Mouse (Mus musculus) frontal cortex, adult (tissue): ENCODE results near the gene Arhgef3.

Experiments used
- ATAC-seq: cut with Nextera tagmentation; 2 replicates; pipeline ENCODE4 v1.9.2; 2017; ENCODE audit warnings: mild to moderate bottlenecking, moderate library complexity, mixed read lengths; ENCODE audit not compliant: low TSS enrichment

The Arhgef3 gene

DNA sequence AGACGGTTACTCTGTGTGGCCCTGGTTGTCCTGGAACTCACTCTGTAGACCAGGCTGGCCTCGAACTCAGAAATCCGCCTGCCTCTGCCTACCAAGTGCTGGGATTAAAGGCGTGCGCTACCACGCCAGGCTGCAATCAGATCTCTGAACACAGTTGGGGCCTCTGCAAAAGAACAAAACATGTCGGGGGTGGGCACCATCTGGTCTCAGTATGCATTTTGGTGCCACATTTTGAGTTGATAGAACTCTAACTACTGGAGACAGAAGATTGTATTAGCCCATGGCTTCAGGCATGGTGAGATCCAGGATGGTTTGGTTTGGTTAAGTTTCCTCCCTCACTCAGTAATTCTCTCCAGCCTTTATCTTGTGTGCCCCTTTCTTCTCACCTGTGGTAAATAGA is 264.0 kb downstream of the Arhgef3 start:
- ATAC-seq: no peak

DNA sequence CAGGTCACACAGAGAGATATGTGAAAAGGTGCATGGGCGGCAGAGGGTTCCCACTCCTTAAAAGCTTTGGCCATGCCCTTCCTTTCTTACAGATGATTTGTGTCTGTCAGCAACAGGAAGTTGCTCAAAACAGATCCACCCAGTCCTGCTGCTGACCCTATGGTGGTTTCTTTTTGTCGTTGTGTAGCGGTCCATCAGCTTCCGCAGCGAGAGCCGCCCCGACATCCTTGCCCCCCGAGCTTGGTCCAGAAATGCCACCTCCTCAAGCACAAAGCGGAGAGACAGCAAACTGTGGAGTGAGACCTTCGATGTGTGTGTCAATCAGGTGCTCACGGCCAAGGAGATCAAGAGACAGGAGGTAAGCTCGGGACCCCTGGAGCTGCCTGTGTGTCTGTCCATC is 264.7 kb downstream of the Arhgef3 start:
- no peak for ATAC-seq

DNA sequence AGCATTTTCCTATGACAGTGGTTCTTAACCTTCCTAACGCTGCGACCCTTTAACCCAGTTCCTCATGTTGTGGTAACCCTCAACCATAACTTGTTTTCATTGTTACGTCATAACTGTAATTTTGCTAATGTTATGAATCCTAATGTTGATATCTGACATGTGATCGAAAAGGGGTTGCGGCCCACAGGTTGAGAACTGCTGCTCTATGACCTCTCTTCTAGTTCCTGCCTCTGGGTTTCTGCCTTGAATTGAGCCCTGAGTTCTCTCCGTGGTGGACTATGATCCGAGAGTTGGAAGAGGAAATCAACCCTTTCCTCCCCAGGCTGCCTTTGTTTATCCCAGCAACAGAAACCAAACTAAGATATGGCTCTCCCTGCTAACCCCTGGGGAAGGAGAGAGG is 266.8 kb downstream of the Arhgef3 start:
- ATAC-seq: no peak

DNA sequence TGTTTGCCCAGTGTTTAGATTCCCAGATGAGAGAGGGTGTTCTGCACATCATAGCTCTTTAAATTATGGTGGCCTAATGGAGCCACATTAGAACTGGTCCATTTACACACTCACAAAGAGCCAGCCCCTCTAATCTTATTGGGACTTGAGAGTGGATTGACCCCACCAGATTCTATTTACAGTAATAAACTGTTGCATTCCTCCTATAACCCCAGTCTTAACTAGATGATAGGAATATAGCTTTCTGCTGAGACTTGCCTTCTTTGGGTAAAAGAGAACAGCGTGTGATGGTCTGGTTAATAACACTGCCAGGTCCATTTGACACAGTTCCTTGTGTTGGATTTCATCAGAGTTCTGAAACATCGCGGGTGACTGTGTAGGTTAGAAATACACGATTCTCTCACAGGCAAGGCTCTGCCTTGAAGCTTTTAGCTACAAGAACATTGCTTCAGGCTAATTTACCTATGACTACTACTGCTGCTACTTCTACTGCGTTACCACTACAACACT is 268.7 kb downstream of the Arhgef3 start:
- no peak for ATAC-seq

DNA sequence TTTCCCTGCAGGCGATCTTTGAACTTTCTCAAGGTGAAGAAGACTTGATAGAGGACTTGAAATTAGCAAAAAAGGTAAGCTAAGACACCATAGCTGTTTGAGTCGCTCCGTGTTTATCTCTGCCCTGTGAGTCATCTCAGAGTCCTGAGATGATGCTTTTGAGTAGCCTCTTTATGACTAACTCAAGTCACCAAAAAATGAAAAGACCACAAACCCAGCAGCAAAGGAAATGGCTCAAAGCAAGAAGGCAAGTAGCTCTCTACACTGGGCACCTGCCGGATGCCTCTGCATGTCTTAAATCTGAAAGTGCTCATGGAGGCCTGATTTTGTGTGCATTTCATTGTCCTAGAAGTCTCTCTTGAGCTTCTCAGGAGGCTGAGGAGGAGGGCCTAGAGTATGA is 269.4 kb downstream of the Arhgef3 start:
- ATAC-seq: no peak

DNA sequence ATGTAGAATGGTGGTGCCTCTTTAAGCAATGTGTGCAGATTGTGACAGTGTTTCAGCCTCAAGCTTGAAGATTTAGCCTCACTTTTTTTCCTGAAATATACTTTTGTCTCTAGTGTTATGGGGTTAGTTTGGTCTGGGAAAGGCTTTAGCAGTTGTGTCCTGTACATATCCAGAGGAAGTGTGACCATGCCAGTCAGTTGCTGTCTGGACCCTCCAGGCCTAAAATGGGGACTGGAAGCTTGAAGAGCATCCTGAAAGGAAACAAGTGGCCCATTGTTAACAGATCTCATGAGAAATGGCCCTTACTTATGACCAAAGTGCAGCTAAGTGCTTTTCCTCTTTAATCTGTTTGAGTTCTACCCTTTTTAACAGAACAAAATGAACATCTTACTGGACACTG is 273.9 kb downstream of the Arhgef3 start:
- ATAC-seq: no peak

DNA sequence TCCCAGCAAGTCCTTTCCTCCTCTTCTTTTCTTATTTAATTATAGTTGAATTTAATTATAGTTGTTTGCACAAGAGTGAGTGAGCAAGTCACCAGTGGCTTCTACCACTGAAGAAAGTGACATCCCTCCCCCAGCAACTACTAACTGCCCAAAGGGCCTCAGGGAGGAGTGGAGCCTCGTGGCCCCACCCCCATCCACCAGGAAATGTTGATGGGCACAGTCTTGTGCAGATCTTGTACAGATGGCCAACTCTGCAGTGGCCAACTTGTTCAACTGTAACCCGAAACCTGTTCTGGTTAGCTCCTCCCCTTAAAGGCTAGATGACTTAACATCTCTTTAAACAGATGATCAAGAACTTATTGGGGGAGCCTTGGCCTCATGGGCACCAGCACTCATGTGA is 275.0 kb downstream of the Arhgef3 start:
- ATAC-seq: no peak

DNA sequence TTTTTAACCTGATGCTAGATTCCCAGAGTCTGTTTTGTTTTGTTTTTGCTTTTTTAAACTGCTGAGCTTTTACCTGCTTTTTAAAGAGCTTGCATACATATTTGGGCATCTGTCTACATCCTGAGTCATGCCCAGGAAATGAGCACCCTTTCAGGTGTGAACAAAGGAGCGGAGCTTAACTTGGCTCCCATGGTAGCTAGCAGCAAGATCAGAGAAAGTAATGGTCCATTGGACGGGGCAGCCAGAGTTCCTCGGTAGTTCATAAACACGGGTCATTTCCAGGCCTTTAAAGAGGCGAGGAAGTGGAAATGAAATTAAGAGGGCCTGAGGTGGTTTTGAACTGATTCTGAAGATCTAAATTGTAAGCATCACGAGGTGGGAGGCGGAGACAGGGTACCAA is 276.0 kb downstream of the Arhgef3 start:
- no peak for ATAC-seq

DNA sequence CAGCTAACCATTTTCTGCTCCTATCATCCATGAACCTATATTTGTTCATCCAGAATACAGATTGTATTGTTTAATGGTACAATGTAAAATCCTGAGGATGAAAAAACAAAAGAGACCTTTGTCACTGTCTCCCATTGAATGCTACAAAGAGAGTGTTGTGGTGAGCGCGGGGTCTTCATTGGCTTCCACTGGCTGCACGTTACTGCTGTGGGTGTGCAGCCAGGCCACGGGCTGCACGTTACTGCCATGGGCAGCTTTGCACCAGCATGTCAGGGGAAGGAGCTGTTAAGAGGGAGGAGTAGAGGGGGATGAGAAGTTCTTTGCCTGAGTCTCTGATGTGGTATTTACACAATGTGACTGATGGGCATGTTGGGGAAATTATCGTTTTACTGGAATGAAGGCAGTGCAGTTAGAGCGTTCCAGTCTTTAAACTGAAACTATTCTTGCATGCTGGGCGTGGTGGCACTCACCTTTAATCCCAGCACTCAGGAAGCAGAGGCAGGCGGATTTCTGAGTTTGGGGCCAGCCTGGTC is 277.1 kb downstream of the Arhgef3 start:
- ATAC-seq: peak; percentile 44; the same call in 1 of the 2 replicates

DNA sequence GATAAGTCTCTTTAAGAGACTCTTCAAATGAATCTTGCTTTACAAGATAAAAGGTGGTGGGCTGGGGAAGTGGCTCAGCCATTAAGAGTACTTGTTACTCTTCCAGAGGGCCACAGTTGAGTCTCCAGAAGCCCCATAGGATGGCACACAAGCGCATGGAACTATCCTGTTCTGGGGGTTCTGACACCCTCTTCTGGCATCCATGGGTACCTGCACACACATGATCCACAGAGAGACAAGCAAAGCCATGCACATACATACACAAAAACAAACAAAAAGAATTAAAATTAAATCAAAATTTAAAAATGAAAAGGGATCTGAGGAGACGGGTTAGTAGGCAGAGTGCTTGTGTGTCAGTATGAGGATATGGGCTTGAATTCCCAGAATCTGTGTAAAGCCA is 278.0 kb downstream of the Arhgef3 start:
- no peak for ATAC-seq

DNA sequence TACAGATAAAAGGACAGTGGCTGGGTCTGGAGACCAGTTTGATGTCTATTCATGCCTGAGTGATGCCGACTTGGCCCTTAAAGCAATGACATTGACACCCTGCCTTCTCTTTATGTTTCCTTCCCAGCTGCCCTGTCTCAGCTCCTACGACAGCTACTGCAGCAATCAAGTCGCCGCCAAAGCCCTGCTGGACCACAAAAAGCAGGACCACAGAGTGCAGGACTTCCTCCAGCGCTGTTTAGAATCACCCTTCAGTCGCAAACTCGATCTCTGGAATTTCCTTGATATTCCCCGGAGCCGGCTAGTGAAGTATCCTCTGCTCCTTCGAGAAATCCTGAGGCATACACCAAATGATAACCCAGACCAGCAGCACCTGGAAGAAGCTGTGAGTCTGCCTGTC is 279.1 kb downstream of the Arhgef3 start:
- ATAC-seq: no peak

DNA sequence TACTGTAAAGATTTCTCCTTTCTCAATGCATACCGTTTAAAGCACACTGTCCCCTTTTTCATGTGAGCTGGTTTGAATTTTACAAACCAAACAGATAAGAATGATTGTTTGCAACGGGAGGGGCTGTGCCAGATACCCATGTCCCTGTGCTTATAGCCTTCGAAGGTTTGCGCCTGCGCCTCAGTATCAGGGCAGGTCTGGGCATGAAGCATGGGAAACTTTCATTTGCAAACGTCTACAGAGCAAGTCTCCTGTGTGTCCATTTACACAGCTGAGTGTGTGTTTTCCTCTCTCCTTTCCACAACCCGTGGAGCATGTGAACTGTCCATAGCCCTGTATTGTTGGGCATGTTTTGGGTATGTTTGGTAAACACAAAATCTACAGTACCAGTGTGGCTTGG is 281.7 kb downstream of the Arhgef3 start:
- no peak for ATAC-seq

DNA sequence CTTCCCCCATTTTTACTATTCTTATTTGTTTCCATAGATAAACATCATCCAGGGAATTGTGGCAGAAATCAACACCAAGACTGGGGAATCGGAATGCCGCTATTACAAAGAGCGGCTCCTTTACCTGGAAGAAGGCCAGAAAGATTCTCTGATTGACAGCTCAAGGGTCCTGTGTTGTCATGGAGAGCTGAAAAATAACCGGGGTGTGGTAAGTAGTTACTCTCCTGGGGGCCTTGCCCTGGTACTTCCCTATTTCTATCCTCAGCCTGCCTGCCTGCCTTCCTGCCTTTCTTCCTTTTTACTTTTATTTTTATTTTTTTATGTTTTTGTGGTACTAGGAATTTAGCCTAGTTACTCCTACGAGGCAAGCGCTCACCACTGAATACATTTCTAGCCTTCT is 282.8 kb downstream of the Arhgef3 start:
- ATAC-seq: no peak

DNA sequence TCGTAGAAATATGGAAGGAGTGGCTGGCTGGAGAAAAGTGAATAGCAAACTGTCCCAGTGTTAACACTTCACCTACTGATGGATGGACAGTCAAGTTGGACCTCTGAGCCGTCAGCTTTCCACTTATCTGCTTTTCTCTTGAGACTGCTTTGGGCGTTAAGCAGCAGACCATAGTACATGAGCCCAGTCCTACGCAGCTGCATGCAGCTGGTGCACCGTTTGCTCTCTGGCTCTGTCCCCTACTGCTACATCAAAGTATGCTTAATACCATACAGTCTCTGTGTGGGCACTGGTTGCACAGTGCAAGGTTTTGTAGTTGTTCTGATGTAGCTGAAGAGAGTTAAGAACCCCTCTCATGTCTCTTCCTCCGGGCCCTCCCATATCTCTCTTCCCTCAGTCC is 285.8 kb downstream of the Arhgef3 start:
- ATAC-seq: no peak

DNA sequence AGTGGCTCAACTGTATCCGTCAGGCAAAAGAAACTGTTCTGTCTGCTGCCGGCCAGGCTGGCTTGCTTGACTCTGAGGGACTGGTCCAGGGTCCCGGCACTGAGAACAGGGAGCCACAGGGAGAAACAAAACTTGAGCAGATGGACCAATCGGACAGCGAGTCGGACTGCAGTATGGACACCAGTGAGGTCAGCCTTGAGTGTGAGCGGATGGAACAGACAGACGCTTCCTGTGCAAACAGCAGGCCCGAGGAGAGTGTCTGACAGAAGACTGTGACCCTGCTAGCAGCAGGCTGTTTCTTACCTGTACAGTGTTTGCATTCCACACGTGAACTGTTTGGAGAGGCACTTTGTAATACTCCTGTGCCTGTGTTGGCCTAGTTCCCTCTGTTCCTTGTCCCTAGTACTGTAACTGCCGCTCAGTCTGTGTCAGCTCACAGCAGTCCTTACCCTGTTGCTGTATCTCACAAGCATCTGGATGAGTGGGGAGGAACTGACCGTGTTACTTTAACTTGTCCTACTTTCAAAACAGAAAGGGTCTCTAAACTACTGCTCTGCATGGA is 287.1 kb downstream of the Arhgef3 start:
- no peak for ATAC-seq

DNA sequence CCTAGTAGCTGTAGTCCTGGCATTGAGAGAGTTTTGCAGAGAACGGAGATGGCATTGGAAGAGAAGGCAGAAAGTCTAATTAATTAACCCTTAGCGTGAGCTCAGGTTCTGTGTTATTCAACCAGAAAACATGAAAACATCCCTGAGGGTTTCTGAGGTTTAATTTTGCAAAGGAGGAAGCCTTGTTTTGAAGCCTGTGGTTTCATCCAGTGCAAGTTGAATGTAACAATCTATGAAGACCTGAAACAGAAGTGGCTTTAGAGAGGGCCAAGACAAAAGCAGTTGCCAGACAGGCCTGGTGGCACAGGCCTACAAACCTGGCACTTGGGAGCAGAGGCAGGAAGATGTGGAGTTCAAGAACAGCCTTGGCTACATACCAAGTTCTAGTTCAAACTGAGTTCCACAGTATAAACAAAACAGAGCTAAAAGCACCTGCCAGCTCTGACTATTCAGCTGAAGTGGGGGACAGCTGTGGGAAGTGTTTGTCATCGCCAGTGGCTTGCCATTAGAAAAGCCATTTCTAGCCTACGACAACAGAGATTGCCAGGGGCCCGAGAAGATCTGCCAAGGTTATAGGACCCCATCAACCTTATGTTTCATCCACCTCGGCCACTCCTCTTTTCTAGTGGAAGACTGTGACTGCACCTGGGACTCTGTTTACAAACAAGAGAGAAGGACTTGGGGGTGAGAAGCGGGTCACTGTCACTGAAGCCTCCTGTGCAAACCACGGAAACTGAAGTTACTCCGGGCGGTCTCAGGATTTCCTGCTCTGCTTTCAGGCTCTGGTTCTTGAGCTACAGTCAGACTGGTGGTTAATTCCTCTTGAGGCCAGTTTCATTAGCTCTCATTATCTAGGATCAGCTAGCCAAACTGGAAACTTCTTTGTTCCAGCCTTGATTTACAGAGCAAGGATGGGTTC is 287.9 kb downstream of the Arhgef3 start:
- no peak for ATAC-seq

DNA sequence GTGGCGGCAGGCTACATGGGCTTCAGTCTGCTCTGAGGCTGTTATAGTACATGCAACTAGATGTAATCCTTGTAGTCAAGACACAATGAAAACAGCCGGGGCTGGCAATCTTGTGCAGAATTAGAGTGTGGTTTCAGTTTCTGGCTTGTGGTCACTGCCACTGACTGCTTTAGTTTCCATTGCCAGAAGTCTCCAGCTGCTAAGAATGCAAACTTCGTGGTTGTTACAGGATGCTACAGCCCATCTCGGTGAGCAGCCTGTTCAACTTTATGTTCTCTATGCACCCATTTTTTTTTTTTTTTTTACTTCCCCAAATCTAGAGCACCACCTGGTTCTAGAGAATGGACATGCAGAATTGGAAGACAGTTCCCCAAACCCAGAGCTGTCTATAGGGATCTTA is 290.8 kb downstream of the Arhgef3 start:
- ATAC-seq: no peak; the same call in 1 of the 2 replicates

DNA sequence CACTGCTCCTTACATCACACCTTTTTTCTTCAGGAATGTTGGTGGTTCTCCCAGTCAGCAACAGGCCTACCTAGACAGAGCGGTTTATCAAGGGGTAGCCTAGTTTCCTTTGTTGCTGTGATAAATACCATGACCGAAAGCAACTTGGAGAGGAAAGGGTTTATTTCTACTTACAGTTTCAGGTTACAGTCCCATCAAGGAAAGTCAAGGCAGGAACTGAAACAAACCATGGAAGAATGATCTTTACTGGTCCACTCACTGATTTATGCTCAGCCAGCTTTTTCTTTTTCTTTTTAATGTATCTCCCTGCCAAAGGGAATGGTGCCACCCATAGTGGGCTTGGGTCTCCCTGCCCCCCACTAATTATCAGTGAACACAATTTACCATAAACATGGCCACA is 291.2 kb downstream of the Arhgef3 start:
- ATAC-seq: no peak

DNA sequence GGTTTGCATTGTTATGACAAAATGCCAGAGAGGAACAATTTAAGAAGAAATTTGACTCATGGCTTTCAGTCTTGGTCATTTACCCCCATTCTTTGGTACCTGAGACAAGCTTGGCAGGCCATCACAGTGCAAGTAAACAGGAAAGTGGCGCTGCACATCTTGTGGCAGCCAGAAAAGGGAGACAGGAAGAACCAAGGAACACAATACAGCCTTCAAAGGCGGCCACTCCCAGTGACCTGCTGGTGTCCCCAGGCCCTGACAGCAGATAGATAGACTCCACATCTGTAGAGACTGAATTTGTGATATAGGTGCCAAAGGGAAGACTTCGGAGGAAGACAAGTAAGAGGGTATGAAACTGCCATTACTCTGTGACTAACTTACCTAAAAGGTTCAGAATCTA is 293.5 kb downstream of the Arhgef3 start:
- no peak for ATAC-seq

DNA sequence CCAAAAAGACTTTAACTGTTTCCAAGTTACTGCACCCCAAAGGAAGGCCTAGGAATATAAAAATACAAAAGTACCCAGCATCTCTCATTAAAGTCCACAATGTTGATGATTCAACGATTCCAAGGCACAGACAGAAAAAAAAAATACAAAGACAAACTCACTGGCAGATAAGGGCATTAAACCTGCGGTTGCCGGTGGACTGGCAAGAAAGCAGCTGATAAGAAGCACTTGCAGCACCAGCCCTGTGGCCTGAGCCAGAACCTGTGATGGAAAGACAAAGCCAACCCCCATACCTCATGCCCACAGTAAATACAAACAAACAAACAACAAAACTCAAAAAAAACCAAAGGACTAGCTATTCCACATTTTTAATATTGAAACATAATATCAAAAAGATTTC is 295.0 kb downstream of the Arhgef3 start:
- ATAC-seq: no peak

DNA sequence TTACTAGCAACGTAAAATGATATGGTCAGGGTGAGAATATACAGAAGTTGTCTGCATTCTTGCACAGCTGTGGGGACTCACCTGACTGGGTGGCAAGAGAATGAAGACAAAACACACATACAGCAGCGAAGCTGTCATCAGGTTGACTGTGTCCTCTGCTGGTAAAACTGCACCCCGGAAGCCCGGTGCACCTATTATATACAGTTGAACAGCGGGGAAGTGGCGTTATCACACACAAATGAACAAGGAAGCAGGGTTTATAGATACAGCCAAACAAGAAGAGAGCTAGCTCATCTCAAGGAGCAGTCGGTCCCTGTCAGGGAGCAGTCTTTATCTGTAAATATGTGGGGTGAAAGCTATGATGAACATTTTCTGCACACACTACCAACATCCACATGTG is 296.8 kb downstream of the Arhgef3 start:
- no peak for ATAC-seq

DNA sequence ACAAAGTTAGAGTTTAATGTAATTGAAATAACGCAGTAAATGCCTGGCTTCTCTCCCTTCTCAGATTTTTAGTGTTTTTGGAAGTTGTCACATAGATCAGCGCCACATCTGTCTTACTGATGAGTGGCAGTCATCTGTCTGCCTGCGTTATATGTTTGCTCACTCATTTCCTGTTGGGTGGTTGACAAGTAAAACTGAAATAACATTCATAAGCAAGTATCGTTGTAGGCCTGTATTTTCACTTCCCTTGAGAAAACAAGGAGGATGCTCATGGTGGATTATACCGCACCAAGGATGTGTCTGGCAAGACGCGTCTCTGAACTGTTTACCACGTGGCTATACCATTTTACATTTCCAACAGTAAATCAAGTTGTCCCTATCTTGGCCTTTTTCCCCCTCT is 298.0 kb downstream of the Arhgef3 start:
- no peak for ATAC-seq

DNA sequence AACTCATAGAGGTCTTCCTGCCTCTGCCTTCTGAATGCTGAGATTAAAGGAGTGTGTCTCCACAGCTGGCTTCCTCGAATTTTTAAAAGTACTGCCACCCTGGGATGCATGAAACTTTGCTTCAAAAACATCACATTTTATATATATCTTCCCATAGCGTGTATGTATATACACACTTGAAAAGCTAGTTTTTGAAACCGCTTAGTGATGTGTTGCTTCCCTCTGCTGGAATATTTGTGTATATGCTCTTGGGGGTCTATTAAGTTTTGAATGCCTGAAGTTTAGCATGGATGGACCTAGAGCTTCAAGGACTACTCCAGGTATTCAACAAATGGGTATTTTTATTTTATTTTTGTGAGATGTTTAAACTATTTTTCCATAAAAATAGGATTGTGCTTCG is 299.3 kb downstream of the Arhgef3 start:
- ATAC-seq: peak; percentile 79
